Mouse (Mus musculus): ENCODE data around the gene Ssmem1. TPM values are rescaled to one million over a fixed set of nuclear protein-coding genes. Genes with fewer than 3 reads are reported as not detected.

Ssmem1 gene
- polyA plus RNA-seq, 1 experiment from 2014 or later, result 0.35 TPM

- Histone ChIP-seq H3K27me3 (ENCODE audit: control insufficient read depth, insufficient read depth, low read length) (no peaks in the 10 kb centered on the region), H3K27ac (ENCODE audit: low read depth, low read length) (peak overlapping the region; percentile 88), H3K4me1 (ENCODE audit: control insufficient read depth, insufficient read depth, low read length) (peaks cover 6% of the 10 kb centered on the region; the same call in 1 of the 2 replicates), H3K4me2 (ENCODE audit: low read depth, low read length) (peak overlapping the region; percentile 88), H3K36me3 (ENCODE audit: control insufficient read depth, insufficient read depth, low read length) (0 out of 2 replicates have a peak, but pooled peaks cover 5% of the 10 kb centered on the region), H3K9me3 (ENCODE audit: control insufficient read depth, low read length) (no peaks in the 10 kb centered on the region), H3K4me3 (ENCODE audit: low read depth, low read length) (peak overlapping the region; percentile 48; the same call in 1 of the 2 replicates), H3K9ac (replicated peaks; ENCODE audit: low read depth, low read length) (peak overlapping the region; percentile 26; the same call in 1 of the 2 replicates)
- no peak for ATAC-seq (ENCODE audit: low read depth)
- WGBS, result 69% methylated on average over 5 of the region's 5 CpGs
Measured at GRCm38 (mm10) chr6:30510291-30510690, 642 bp downstream of the Ssmem1 start.

GRCm38 (mm10) chr6:30514242-30514641, 4.6 kb downstream of the Ssmem1 start:
- Histone ChIP-seq H3K36me3 (ENCODE audit: control insufficient read depth, insufficient read depth, low read length) (no peaks in the 10 kb centered on the region), H3K9me3 (ENCODE audit: control insufficient read depth, low read length) (no peaks in the 10 kb centered on the region), H3K4me2 (ENCODE audit: low read depth, low read length) (no peak overlapping the region), H3K27ac (ENCODE audit: low read depth, low read length) (no peak overlapping the region), H3K4me1 (ENCODE audit: control insufficient read depth, insufficient read depth, low read length) (peaks cover 6% of the 10 kb centered on the region; the same call in 1 of the 2 replicates), H3K27me3 (ENCODE audit: control insufficient read depth, insufficient read depth, low read length) (no peaks in the 10 kb centered on the region), H3K4me3 (ENCODE audit: low read depth, low read length) (no peak overlapping the region), H3K9ac (replicated peaks; ENCODE audit: low read depth, low read length) (no peak overlapping the region)
- no peak for ATAC-seq (ENCODE audit: low read depth)
- 41% methylated on average over 9 of the region's 9 CpGs for WGBS

GRCm38 (mm10) chr6:30520400-30520799, 10.8 kb downstream of the Ssmem1 start:
- no peaks in the 10 kb centered on the region for H3K36me3 ChIP-seq (ENCODE audit: control insufficient read depth, insufficient read depth, low read length)
- no peak for ATAC-seq (ENCODE audit: low read depth)
- H3K9me3 ChIP-seq (ENCODE audit: control insufficient read depth, low read length), result no peaks in the 10 kb centered on the region
- no peak overlapping the region for H3K4me2 ChIP-seq (ENCODE audit: low read depth, low read length)
- WGBS, result 72% methylated on average over 11 of the region's 11 CpGs
- H3K27ac ChIP-seq (ENCODE audit: low read depth, low read length), result no peak overlapping the region
- no peaks in the 10 kb centered on the region for H3K27me3 ChIP-seq (ENCODE audit: control insufficient read depth, insufficient read depth, low read length)
- H3K9ac ChIP-seq (replicated peaks; ENCODE audit: low read depth, low read length), result no peak overlapping the region
- no peak overlapping the region for H3K4me3 ChIP-seq (ENCODE audit: low read depth, low read length)
- no peaks in the 10 kb centered on the region for H3K4me1 ChIP-seq (ENCODE audit: control insufficient read depth, insufficient read depth, low read length)

DNA sequence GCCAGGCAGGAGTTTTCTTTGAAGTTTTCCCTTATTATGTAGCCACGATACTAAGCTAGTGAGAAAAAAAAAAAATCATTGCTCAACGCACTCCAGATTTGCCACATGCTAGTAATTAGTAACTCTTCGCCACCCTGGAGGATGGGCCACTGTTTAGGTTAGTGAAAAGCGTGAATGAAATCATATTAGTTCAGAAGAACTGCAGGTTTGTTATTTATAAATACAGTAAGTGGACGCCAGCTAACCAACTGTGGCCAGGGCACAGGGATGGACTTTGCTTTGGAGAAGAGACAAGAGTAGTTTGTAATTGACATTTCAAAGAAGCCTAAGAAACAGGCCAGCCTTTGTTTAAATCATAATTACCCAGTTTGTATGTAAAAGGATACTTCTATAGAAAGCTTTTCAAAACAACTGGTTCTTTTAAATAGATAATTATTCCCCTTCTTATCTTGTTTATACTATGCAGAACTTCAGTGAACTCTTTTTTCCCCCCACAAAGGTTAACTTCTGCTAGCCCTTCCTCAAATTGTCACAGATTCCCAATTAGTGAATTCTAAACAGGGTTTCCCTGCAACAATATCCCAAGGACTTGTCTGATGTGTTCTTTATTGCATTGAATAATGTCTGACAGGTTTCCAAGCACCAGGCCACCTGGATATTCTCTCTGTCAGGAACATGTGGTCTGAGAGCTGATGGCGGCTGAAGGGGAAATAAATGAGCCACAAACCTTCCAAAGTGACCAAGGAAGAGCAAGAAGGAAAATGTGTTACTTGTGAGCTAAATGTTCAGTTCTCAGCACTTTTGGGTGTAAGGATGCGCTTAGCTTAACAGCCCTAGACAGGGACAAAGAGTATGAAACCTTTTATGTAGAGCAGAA, 16.0 kb downstream of the Ssmem1 start:
- Histone ChIP-seq H3K4me1 (ENCODE audit: control insufficient read depth, insufficient read depth, low read length) (no peaks in the 10 kb centered on the region), H3K36me3 (ENCODE audit: control insufficient read depth, insufficient read depth, low read length) (no peaks in the 10 kb centered on the region), H3K9ac (replicated peaks; ENCODE audit: low read depth, low read length) (no peak overlapping the region), H3K9me3 (ENCODE audit: control insufficient read depth, low read length) (no peaks in the 10 kb centered on the region), H3K27ac (ENCODE audit: low read depth, low read length) (no peak overlapping the region), H3K27me3 (ENCODE audit: control insufficient read depth, insufficient read depth, low read length) (no peaks in the 10 kb centered on the region), H3K4me3 (ENCODE audit: low read depth, low read length) (no peak overlapping the region), H3K4me2 (ENCODE audit: low read depth, low read length) (no peak overlapping the region)
- 62% methylated on average over 7 of the region's 7 CpGs for WGBS
- no peak for ATAC-seq (ENCODE audit: low read depth)

DNA sequence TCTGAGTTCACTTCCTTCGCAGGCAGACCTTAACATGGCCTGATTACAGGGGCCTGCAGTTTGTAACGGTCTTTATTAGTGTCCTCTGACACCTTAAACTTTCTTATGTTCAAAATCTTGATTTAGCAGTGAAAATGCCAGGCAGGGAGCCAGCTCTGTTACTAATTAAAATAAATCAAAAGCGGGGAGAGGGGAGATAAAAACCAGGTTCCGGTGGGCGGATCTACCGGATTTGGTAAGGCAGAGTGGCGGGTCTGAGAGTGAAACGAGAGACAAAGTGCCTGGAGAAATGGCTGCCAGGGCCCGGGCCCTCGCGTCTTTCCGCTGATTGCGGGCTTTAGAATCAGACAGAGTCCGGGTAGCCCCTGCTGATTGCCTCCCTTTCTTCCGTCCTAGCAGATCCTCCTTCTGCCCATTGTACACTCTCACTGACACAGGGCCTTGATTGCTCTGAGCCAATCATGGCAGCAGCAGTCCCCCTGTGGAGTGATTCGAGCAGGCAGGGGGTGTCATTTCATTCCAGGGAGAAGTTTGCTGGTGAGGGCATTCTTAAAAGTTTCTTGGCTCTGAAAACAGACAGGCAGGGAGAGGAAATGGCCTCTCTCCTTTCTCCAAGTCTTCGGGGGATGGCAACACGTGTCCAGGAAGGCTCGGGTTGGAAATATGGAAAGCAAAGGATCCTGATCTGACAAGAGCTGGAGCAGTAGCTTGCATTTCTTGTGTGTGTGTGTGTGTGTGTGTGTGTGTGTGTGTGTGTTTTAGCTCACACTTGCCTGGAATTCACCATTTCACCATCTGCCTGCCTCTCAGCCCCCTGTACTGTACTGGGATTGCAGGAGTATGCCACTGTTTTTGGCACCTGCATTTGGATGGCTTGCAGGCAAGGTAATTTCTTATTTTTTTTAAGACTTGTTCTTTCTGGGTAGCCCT, 17.2 kb downstream of the Ssmem1 start:
- Histone ChIP-seq H3K27ac (ENCODE audit: low read depth, low read length) (peak overlapping the region; percentile 71), H3K9ac (replicated peaks; ENCODE audit: low read depth, low read length) (no peak overlapping the region), H3K4me1 (ENCODE audit: control insufficient read depth, insufficient read depth, low read length) (no peaks in the 10 kb centered on the region), H3K9me3 (ENCODE audit: control insufficient read depth, low read length) (no peaks in the 10 kb centered on the region), H3K27me3 (ENCODE audit: control insufficient read depth, insufficient read depth, low read length) (no peaks in the 10 kb centered on the region), H3K36me3 (ENCODE audit: control insufficient read depth, insufficient read depth, low read length) (no peaks in the 10 kb centered on the region), H3K4me3 (ENCODE audit: low read depth, low read length) (no peak overlapping the region), H3K4me2 (ENCODE audit: low read depth, low read length) (peak overlapping the region; percentile 42)
- WGBS, result 10% methylated on average over 19 of the region's 19 CpGs
- peak; percentile 61; the same call in 1 of the 2 replicates for ATAC-seq (ENCODE audit: low read depth)

DNA sequence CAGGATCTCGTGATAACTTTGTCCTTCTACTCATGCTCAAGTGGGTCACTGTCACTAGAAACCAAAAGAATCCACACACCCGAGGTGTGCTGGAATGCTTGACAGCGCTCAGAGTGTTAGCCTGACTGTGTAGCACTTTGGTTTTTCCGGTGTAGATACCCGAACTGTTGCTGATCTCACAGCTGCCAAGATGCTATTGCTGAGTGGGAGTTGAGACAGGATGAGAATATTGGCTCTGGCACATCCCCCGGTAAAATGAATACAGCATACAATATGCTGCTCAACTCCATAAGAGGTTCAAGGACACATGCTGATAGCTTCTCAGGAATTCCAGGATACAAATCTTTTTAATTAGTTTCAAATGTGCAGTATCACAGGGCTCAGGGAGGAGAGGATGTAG, 19.2 kb downstream of the Ssmem1 start:
- H3K4me3 ChIP-seq (ENCODE audit: low read depth, low read length), result no peak overlapping the region
- ATAC-seq (ENCODE audit: low read depth), result no peak
- no peaks in the 10 kb centered on the region for H3K36me3 ChIP-seq (ENCODE audit: control insufficient read depth, insufficient read depth, low read length)
- no peaks in the 10 kb centered on the region for H3K9me3 ChIP-seq (ENCODE audit: control insufficient read depth, low read length)
- H3K9ac ChIP-seq (replicated peaks; ENCODE audit: low read depth, low read length), result no peak overlapping the region
- no peak overlapping the region for H3K4me2 ChIP-seq (ENCODE audit: low read depth, low read length)
- 77% methylated on average over 6 of the region's 6 CpGs for WGBS
- no peaks in the 10 kb centered on the region for H3K27me3 ChIP-seq (ENCODE audit: control insufficient read depth, insufficient read depth, low read length)
- no peak overlapping the region for H3K27ac ChIP-seq (ENCODE audit: low read depth, low read length)
- H3K4me1 ChIP-seq (ENCODE audit: control insufficient read depth, insufficient read depth, low read length), result no peaks in the 10 kb centered on the region

GRCm38 (mm10) chr6:30535340-30535739, 25.7 kb downstream of the Ssmem1 start:
- Histone ChIP-seq H3K27ac (ENCODE audit: low read depth, low read length) (no peak overlapping the region), H3K4me1 (ENCODE audit: control insufficient read depth, insufficient read depth, low read length) (no peaks in the 10 kb centered on the region), H3K27me3 (ENCODE audit: control insufficient read depth, insufficient read depth, low read length) (no peaks in the 10 kb centered on the region), H3K4me3 (ENCODE audit: low read depth, low read length) (no peak overlapping the region), H3K9ac (replicated peaks; ENCODE audit: low read depth, low read length) (no peak overlapping the region), H3K36me3 (ENCODE audit: control insufficient read depth, insufficient read depth, low read length) (no peaks in the 10 kb centered on the region), H3K4me2 (ENCODE audit: low read depth, low read length) (no peak overlapping the region), H3K9me3 (ENCODE audit: control insufficient read depth, low read length) (no peaks in the 10 kb centered on the region)
- ATAC-seq (ENCODE audit: low read depth), result no peak
- 40% methylated on average over 3 of the region's 3 CpGs for WGBS

GRCm38 (mm10) chr6:30538240-30538639, 28.6 kb downstream of the Ssmem1 start:
- Histone ChIP-seq H3K36me3 (ENCODE audit: control insufficient read depth, insufficient read depth, low read length) (no peaks in the 10 kb centered on the region), H3K4me2 (ENCODE audit: low read depth, low read length) (no peak overlapping the region), H3K4me1 (ENCODE audit: control insufficient read depth, insufficient read depth, low read length) (no peaks in the 10 kb centered on the region), H3K9ac (replicated peaks; ENCODE audit: low read depth, low read length) (no peak overlapping the region), H3K27me3 (ENCODE audit: control insufficient read depth, insufficient read depth, low read length) (no peaks in the 10 kb centered on the region), H3K4me3 (ENCODE audit: low read depth, low read length) (no peak overlapping the region), H3K27ac (ENCODE audit: low read depth, low read length) (no peak overlapping the region), H3K9me3 (ENCODE audit: control insufficient read depth, low read length) (no peaks in the 10 kb centered on the region)
- whole genome bisulfite sequencing, result 73% methylated on average over 10 of the region's 10 CpGs
- no peak for ATAC-seq (ENCODE audit: low read depth)

Data from neural tube, embryonic 14.5 days (tissue).